In genomic region chr14:118551725-118552285, GRCm38 (mm10) we compare ENCODE assay signal across 8 mouse cellular contexts.
DNase-seq lines count a peak whose midpoint lies in the region; ATAC-seq and TF ChIP-seq lines count a peak whose summit lies in the region.

No protein-coding gene starts in this region.

- DNase-seq in lung, adult 2 months = peak; percentile 15
- no peak for DNase-seq in lung, postnatal 25 days (ENCODE audit: low spot score)
- DNase-seq in embryo, embryonic 10 days (ENCODE audit: low spot score) = peak; percentile 63
- peak; percentile 27 for DNase-seq in thymus, postnatal 0 days (ENCODE audit: low spot score)

- TF ChIP-seq CTCF in lung, adult 2 months (IDR thresholded peaks at IDR 0.05; ENCODE audit: insufficient read depth, low read length) = no peak

- TF ChIP-seq POLR2A in lung, adult 2 months (IDR thresholded peaks at IDR 0.05; ENCODE audit: borderline replicate concordance, extremely low read depth, low read depth, low read length) = no peak

- WGBS in lung, adult 2 months = 18% methylated on average over 24 of the region's 24 CpGs
- 6% methylated on average over 24 of the region's 24 CpGs for WGBS in heart, embryonic 11.5 days (ENCODE audit: insufficient replicate concordance)
- 12% methylated on average over 24 of the region's 24 CpGs for WGBS in kidney, embryonic 15.5 days

- ATAC-seq in heart, embryonic 11.5 days (replicated peaks; ENCODE audit: insufficient number of reproducible peaks, low FRiP score, low TSS enrichment) = no peak; the same call in 1 of the 2 replicates
- peak; percentile 62 for ATAC-seq in kidney, embryonic 15.5 days (replicated peaks; ENCODE audit: low FRiP score)
- ATAC-seq in megakaryocyte, adult 5-6 weeks (ENCODE audit: poor library complexity, severe bottlenecking) = 0 out of 2 replicates have a peak, but pooled peaks have one; percentile 35
- ATAC-seq in frontal cortex, adult (ENCODE audit: low TSS enrichment) = no peak

- peak overlapping the region; percentile 16 for H3K4me3 ChIP-seq in lung, adult 2 months (replicated peaks; ENCODE audit: extremely low read depth, low read depth, low read length)
- H3K4me3 ChIP-seq in heart, embryonic 11.5 days (ENCODE audit: low read depth, low read length) = peak overlapping the region; percentile 33
- H3K4me3 ChIP-seq in kidney, embryonic 15.5 days (replicated peaks) = peak overlapping the region; percentile 23

- no peaks in the 10 kb centered on the region; the same call in 1 of the 2 replicates for H3K27me3 ChIP-seq in heart, embryonic 11.5 days (ENCODE audit: control insufficient read depth, insufficient read depth, low read length)
- no peaks in the 10 kb centered on the region for H3K27me3 ChIP-seq in kidney, embryonic 15.5 days

- no peaks in the 10 kb centered on the region for H3K9me3 ChIP-seq in heart, embryonic 11.5 days (replicated peaks; ENCODE audit: control insufficient read depth, low read length)
- H3K9me3 ChIP-seq in kidney, embryonic 15.5 days (replicated peaks) = no peaks in the 10 kb centered on the region

- no peak overlapping the region for H3K27ac ChIP-seq in heart, embryonic 11.5 days (ENCODE audit: low read depth, low read length)
- no peak overlapping the region for H3K27ac ChIP-seq in kidney, embryonic 15.5 days

- H3K4me2 ChIP-seq in heart, embryonic 11.5 days = peak overlapping the region; percentile 72
- peak overlapping the region; percentile 50 for H3K4me2 ChIP-seq in kidney, embryonic 15.5 days

- H3K4me1 ChIP-seq in lung, adult 2 months (ENCODE audit: control insufficient read depth, insufficient read depth, low read length) = no peaks in the 10 kb centered on the region
- peaks cover 3% of the 10 kb centered on the region; the same call in 1 of the 2 replicates for H3K4me1 ChIP-seq in heart, embryonic 11.5 days (ENCODE audit: control insufficient read depth, insufficient read depth, low read length)
- H3K4me1 ChIP-seq in kidney, embryonic 15.5 days = peaks cover 18% of the 10 kb centered on the region

- peak overlapping the region; percentile 68 for H3K9ac ChIP-seq in heart, embryonic 11.5 days (ENCODE audit: low read depth, low read length)
- H3K9ac ChIP-seq in kidney, embryonic 15.5 days = no peak overlapping the region

- no peaks in the 10 kb centered on the region for H3K36me3 ChIP-seq in heart, embryonic 11.5 days (ENCODE audit: control insufficient read depth, insufficient read depth, low read length)
- H3K36me3 ChIP-seq in kidney, embryonic 15.5 days = no peaks in the 10 kb centered on the region

Comparison
In these comparisons a context has a peak if more than half of its experiments do, and no peak if none do; other contexts are left out.
1. ATAC-seq: peak in kidney, embryonic 15.5 days (single experiment) and megakaryocyte, adult 5-6 weeks (single experiment); none in heart, embryonic 11.5 days (single experiment) and frontal cortex, adult (single experiment).
2. Peak in every context shown above with its lines, with median percentiles within 50 percentile points of each other: H3K4me3 ChIP-seq.